Mouse (Mus musculus): ENCODE measurements around the gene Olfr1186. TPM values are rescaled to one million over a fixed set of nuclear protein-coding genes. Genes with fewer than 3 reads are reported as not detected.

Olfr1186 gene
- not detected in 2 replicates for total RNA-seq (2012; rRNA removed)
- total RNA-seq (2014; rRNA removed): not detected in 2 replicates
- polyA plus RNA-seq (2012; ENCODE audit: insufficient read length, low read depth): not detected in 2 replicates

DNA sequence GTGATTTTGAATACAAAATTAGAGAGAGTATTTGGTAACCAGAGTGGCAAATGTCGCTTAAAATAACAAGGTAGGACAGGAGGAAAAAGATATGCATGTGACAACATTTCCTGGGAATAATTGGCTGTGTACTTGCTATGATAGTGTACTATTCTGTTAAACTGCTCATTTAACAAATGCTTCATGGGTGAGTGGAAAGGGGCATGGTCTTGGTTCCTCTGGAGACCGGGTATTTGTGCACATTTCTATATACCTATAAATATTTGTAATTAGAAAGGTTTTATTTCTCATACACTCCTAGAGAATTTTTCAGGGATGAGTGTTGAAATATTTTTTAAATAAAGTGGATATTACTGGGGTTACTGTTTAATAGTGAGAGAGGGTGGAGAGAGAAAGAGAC lies at the start of gene Olfr1186:
Olfr1186 (plus strand) TSS at position 301 of the 400 bp plus-strand sequence.
- no peaks in the 10 kb centered on the region for H3K79me2 ChIP-seq (replicated peaks; ENCODE audit: control insufficient read depth, extremely low read depth, insufficient read depth, poor library complexity, severe bottlenecking)
- in situ Hi-C loops (cut with MboI; ENCODE audit: low pct_ligation_motif_present, low pct_unique_long_range_greater_than_20kb, low sequenced_read_pairs) (no loop called here), dilution Hi-C loops (cut with MboI; ENCODE audit: extremely low pct_ligation_motif_present, extremely low pct_unique_long_range_greater_than_20kb, low sequenced_read_pairs) (no loop called here)
- TF ChIP-seq POLR2A (IDR thresholded peaks at IDR 0.05; ENCODE audit: low read depth, low read length) (no peak), RAD21 (IDR thresholded peaks at IDR 0.05; ENCODE audit: low read depth, low read length) (no peak), TCF12 (IDR thresholded peaks at IDR 0.05; ENCODE audit: low read depth, low read length) (no peak), CHD2 (IDR thresholded peaks at IDR 0.05; ENCODE audit: low read length) (no peak), RCOR1 (conservative IDR thresholded peaks at IDR 0.05; ENCODE audit: low read depth, low read length) (no peak), BHLHE40 (IDR thresholded peaks at IDR 0.05; ENCODE audit: low read depth, low read length) (no peak), CTCF (conservative IDR thresholded peaks at IDR 0.05 in 1 of 2, IDR thresholded peaks at IDR 0.05 in 1 of 2; ENCODE audit: low read depth in 2 of 2, low read length in 2 of 2) (no peak), ZMIZ1 (IDR thresholded peaks at IDR 0.05; ENCODE audit: low read depth, low read length) (no peak), NRF1 (IDR thresholded peaks at IDR 0.05; ENCODE audit: low read depth, low read length) (no peak), USF1 (IDR thresholded peaks at IDR 0.05; ENCODE audit: low read depth, low read length) (no peak), MAFK (IDR thresholded peaks at IDR 0.05; ENCODE audit: insufficient replicate concordance, low read length) (no peak), MXI1 (IDR thresholded peaks at IDR 0.05; ENCODE audit: low read depth, low read length) (no peak), ZC3H11A (IDR thresholded peaks at IDR 0.05; ENCODE audit: low read depth, low read length) (no peak), EP300 (IDR thresholded peaks at IDR 0.05; ENCODE audit: low read length) (no peak), JUN (IDR thresholded peaks at IDR 0.05; ENCODE audit: insufficient read depth, low read depth, low read length) (no peak), MEF2A (IDR thresholded peaks at IDR 0.05; ENCODE audit: borderline replicate concordance, low read depth, low read length) (no peak), HCFC1 (IDR thresholded peaks at IDR 0.05; ENCODE audit: low read depth, low read length) (no peak), NELFE (IDR thresholded peaks at IDR 0.05; ENCODE audit: low read depth, low read length) (no peak), ETS1 (conservative IDR thresholded peaks at IDR 0.05; ENCODE audit: low read depth, low read length) (no peak)
- no peak for DNase-seq (ENCODE audit: extremely low read depth)
- no peak within 1 kb of the TSS for H3K9ac ChIP-seq (ENCODE audit: insufficient read depth, low read depth)
- no peaks in the 10 kb centered on the region for H3K36me3 ChIP-seq (replicated peaks in 1 of 2; ENCODE audit: control insufficient read depth in 1 of 2, insufficient read depth in 1 of 2, low read length in 1 of 2)
- peaks cover 13% of the 10 kb centered on the region for H3K9me3 ChIP-seq (replicated peaks; ENCODE audit: low read length)
- no peak within 1 kb of the TSS for H3K4me2 ChIP-seq (ENCODE audit: insufficient read depth, low read depth, poor library complexity, severe bottlenecking)
- no peaks in the 10 kb centered on the region for H3K27me3 ChIP-seq (replicated peaks)
- H3K4me1 ChIP-seq (ENCODE audit: control insufficient read depth in 1 of 2, insufficient read depth in 2 of 2): no peaks in the 10 kb centered on the region
- H3K4me3 ChIP-seq (replicated peaks in 1 of 3; ENCODE audit: low read depth in 2 of 3, low read length in 2 of 3, poor library complexity in 1 of 3): no peak within 1 kb of the TSS
- H3K27ac ChIP-seq (ENCODE audit: insufficient read depth, low read depth): no peak within 1 kb of the TSS

DNA sequence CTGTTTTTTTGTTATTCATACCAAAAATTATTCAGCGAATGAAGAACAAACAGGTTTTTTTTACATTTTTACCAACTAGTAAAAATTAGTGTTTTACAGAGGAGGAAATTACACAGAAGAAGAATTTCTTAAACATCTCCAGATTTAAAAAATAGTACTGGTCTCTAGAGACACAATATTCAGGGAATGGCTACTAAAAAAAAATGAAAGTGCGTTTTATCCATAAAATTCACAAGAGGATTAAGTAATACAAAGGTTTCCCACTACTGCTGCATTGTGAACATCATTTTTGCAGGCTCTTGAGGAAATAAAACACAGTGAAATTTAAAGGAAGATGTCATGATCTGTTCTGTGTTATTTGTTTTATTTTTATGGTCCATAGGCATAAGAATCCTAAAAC lies 35.1 kb upstream of the Olfr1186 start, which contains the start of gene Olfr1184:
Olfr1184 (plus strand) TSS at position 301 of the 400 bp plus-strand sequence.
- Histone ChIP-seq H3K27me3 (replicated peaks) (no peaks in the 10 kb centered on the region), H3K36me3 (replicated peaks in 1 of 2; ENCODE audit: control insufficient read depth in 1 of 2, insufficient read depth in 1 of 2, low read length in 1 of 2) (no peaks in the 10 kb centered on the region), H3K4me3 (replicated peaks in 1 of 3; ENCODE audit: low read depth in 2 of 3, low read length in 2 of 3, poor library complexity in 1 of 3) (no peak within 1 kb of the TSS), H3K9me3 (replicated peaks; ENCODE audit: low read length) (peaks cover 4% of the 10 kb centered on the region), H3K4me2 (ENCODE audit: insufficient read depth, low read depth, poor library complexity, severe bottlenecking) (no peak within 1 kb of the TSS), H3K4me1 (ENCODE audit: control insufficient read depth in 1 of 2, insufficient read depth in 2 of 2) (no peaks in the 10 kb centered on the region), H3K9ac (ENCODE audit: insufficient read depth, low read depth) (no peak within 1 kb of the TSS), H3K79me2 (replicated peaks; ENCODE audit: control insufficient read depth, extremely low read depth, insufficient read depth, poor library complexity, severe bottlenecking) (no peaks in the 10 kb centered on the region), H3K27ac (ENCODE audit: insufficient read depth, low read depth) (no peak within 1 kb of the TSS)
- no peak for DNase-seq (ENCODE audit: extremely low read depth)
- in situ Hi-C loops (cut with MboI; ENCODE audit: low pct_ligation_motif_present, low pct_unique_long_range_greater_than_20kb, low sequenced_read_pairs) (no loop called here), dilution Hi-C loops (cut with MboI; ENCODE audit: extremely low pct_ligation_motif_present, extremely low pct_unique_long_range_greater_than_20kb, low sequenced_read_pairs) (no loop called here)
- TF ChIP-seq E2F4 (IDR thresholded peaks at IDR 0.05; ENCODE audit: insufficient replicate concordance, low read depth, low read length) (no peak), MAX (IDR thresholded peaks at IDR 0.05; ENCODE audit: low read length) (no peak), HCFC1 (IDR thresholded peaks at IDR 0.05; ENCODE audit: low read depth, low read length) (no peak), RCOR1 (conservative IDR thresholded peaks at IDR 0.05; ENCODE audit: low read depth, low read length) (no peak), MXI1 (IDR thresholded peaks at IDR 0.05; ENCODE audit: low read depth, low read length) (no peak), EP300 (IDR thresholded peaks at IDR 0.05; ENCODE audit: low read length) (no peak), KAT2A (IDR thresholded peaks at IDR 0.05; ENCODE audit: insufficient replicate concordance, low read length) (no peak), MYC (IDR thresholded peaks at IDR 0.05; ENCODE audit: low read depth, low read length) (no peak)

Data from CH12.LX (cell line).